Mouse (Mus musculus) thymus, adult 18-20 months (tissue): ENCODE results near the gene Mdm2.

Experiments
- DNase-seq, 2 experiments: peaks; one replicate each; pipeline ENCODE4 v3.0.0; 2022; ENCODE audit warnings: mixed read lengths in 2 of 2

Gene Mdm2

DNA sequence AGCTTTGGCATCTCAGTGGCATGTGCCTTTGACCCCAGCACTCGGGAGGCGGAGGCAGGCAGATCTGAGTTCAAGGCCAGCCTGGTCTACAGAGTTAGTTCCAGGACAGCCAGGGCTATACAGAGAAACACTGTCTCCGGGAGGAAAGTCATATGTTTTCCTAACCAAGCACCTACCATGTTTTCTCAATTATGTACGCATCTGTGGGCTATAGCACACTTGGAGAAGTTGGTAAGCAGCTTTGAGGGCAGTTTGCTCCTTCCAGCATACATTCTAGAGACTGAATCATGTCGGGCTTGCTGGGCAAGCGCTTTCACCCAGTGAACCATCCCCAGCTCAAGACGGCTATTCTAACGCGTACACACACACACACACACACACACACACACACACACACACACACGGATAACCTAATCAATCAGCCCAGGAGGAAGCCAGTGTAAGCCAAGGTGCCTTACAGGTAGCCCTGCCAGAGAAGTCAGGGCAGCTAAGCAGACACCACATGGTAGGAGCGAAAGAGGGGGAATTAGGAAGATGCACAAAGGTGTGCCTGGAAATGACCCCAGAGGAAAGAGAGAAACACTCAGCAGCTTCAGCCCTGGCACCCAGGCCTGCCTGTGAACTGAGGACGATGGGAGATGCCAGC, 29.6 kb downstream of the Mdm2 start:
- DNase-seq, result no peak

- no peak for DNase-seq
Observed at GRCm38 (mm10) chr10:117679963-117680473, 30.5 kb downstream of the Mdm2 start.

DNA sequence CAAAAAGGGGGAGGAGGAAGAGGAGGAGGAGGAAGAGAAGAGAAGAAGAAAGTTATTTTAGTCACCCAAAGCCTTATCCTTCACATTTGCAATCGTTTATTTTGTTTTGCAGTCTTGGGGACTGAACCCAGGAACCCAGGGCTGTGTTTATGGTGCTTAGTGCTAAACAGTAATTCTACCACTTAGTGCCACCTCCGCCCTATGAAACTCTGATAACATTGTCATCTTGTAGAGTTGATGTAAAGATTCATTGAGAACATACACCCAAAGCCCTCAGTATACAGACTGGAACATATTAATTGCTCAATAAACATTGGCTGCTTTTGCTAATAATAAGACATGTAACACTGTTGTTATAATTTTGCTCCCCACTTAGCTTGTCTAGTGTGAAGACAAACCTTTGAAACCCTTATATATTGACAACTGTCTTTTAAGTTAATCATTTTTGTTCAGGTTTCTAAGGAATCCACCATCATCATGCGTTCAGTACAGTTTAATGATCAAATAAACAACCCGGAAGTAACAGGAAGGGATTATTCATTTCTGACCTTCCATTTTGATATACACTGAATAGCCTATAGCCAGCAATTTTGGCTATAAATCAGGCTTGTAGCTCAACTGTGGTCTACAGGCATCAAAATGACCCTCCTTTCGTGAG, 31.4 kb downstream of the Mdm2 start:
- DNase-seq, result no peak

GRCm38 (mm10) chr10:117678357-117678756, 32.2 kb downstream of the Mdm2 start:
- DNase-seq, result no peak

GRCm38 (mm10) chr10:117677494-117678236, 32.9 kb downstream of the Mdm2 start:
- no peak for DNase-seq

GRCm38 (mm10) chr10:117676644-117677313, 33.8 kb downstream of the Mdm2 start:
- DNase-seq, result no peak

DNA sequence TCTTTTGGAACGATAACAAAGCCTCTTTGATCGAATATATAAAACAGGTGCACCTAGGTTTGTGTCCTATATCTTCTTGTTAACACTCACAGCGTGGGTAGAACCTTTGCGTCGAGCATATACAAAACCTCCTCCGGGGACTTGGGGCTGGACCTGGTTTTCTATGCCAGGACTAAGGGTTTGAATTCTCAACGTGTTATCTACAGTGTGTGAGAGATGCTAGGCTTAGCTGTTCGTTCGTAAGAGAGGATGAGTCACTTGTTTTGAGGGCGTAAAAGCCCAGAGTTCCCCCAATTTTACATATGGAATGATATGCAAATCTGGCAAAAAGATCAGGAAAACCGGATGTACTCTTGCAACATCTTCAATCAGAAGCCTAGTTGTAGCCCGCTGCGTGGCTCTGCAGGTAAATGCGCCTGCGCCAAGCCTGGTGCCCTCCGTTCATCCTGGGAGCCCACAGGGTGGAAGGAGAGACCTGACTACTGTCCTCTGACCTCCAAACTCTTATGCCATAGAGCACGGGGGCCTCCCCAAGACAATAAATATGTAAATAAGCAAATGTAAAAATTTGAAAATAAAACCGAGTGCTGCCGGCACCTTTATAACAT, 34.4 kb downstream of the Mdm2 start:
- peak in 1 of 2 experiments; percentile 29 for DNase-seq

DNA sequence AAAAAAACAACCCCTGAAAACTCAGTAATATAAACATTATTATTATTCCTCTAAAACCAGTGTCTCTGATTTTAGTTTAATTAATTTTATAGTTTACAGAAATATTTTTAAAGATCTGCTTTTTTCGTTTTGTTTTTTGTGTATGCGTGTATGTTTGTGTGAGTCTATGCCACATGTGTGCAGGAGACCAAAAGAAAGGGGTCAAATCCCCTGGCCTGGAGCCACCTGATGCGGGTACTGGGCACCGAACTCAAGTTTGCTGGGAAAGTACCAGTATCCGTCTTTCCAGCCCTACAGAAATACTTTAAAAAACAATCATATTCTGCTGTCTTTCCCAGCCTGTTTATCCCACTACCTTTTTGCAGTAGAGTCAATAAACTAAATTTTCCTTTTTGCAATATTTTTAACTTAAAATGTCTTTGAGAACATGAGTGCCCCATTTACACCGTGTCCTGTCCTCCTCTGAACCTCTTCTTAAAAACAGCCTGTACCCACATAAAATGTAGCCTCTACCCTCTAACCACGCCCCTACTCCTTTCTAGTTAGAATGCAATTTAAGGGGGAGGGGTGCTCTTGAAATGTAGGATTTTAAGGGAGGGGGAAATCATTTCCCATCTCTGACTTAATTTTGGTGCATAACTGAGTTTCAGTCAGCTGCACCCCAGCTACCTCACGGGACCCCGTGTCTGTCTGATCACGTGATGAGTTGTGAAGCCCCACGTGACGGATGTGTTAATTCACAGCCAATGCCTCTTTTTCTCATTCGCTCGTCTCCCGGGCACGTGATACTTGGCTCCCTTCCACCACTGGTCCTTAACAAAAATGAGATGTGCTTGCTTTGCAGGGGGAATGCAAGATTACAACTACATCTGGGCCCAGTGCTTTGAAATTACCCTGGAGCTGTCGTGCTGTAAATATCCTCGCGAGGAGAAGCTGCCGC, 35.2 kb downstream of the Mdm2 start:
- DNase-seq, result peak; percentile 72 to 81

GRCm38 (mm10) chr10:117674359-117675019, 36.1 kb downstream of the Mdm2 start:
- DNase-seq, result no peak

DNA sequence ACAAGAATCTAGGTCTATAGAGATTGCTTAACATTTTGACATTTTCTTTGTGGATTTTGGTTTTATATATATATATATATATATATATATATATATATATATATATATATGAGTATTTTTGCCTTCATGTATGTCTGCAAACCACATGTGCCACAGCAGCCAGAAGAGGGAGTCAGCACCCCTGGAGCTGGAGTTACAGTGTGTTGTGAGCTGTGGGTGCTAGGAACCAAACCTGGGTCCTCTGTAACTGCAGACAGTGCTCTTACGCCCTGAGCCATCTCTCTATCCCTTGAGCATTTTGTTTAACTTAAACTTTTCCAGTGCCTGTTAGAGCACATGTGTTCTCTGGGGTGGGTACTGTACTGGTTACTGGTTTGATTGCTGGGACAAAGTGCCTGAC, 36.6 kb downstream of the Mdm2 start:
- no peak for DNase-seq

GRCm38 (mm10) chr10:117672693-117673092, 37.9 kb downstream of the Mdm2 start:
- no peak for DNase-seq

GRCm38 (mm10) chr10:117671930-117672666, 38.5 kb downstream of the Mdm2 start:
- DNase-seq, result no peak

DNA sequence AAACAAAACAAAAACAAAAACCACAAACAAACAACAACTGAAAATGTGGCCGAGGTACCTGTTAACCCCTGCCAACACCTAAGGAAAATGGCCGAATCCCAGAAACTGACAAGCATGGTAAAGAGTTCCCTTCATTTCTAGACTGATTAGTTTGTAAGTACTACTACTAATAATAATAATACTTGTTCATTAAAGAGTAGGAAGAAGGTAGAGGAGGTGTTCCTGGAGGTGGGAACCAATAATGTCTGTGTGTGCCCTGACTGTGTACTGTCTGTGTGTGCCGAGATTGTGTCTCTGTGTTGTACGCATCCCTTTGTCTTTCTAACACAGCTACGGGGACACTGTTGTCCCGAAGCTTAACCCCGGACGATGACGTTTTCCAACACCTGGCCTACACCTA, 39.3 kb downstream of the Mdm2 start:
- DNase-seq, result no peak

DNA sequence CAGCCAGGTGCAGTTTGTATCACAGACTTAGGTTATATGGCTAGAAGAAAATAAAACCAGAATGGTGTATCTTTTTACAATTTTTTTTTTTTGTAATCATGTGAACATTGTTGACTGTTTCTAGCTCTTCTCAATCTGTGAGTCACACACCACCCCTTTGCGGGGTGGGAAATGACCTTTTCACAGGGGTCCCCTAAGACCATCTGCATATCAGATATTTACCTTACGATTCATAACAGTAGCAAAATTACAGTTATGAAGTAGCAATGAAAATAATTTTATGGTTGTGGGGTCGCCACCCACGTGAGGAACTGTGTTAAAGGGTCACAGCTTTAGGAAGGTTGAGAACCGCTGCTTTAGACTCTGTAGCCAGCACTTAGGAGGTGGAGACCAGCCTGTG, 39.8 kb downstream of the Mdm2 start:
- no peak for DNase-seq

- DNase-seq, result no peak
Observed at GRCm38 (mm10) chr10:117670092-117670491, 40.5 kb downstream of the Mdm2 start.

GRCm38 (mm10) chr10:117669449-117670090, 41.0 kb downstream of the Mdm2 start:
- DNase-seq, result no peak

GRCm38 (mm10) chr10:117668546-117669300, 41.8 kb downstream of the Mdm2 start:
- DNase-seq, result no peak

GRCm38 (mm10) chr10:117667663-117668507, 42.7 kb downstream of the Mdm2 start:
- no peak for DNase-seq
